Mouse (Mus musculus): ENCODE results near the gene 6430548M08Rik. TPM values are rescaled to one million over a fixed set of nuclear protein-coding genes. Genes with fewer than 3 reads are reported as not detected.

6430548M08Rik gene
- polyA plus RNA-seq, 1 experiment from 2014 or later, result 4.7 TPM

GRCm38 (mm10) chr8:120124261-120124660 is 10.3 kb downstream of the 6430548M08Rik start:
- Histone ChIP-seq H3K4me3 (ENCODE audit: low read depth, low read length) (no peak overlapping the region), H3K9me3 (ENCODE audit: control insufficient read depth, low read length) (no peaks in the 10 kb centered on the region), H3K36me3 (ENCODE audit: control insufficient read depth, insufficient read depth, low read length) (no peaks in the 10 kb centered on the region), H3K27me3 (replicated peaks; ENCODE audit: control insufficient read depth, insufficient read depth, low read length) (no peaks in the 10 kb centered on the region), H3K9ac (ENCODE audit: low read length) (no peak overlapping the region), H3K4me2 (ENCODE audit: low read length) (no peak overlapping the region; the same call in 1 of the 2 replicates), H3K4me1 (replicated peaks; ENCODE audit: control insufficient read depth, insufficient read depth, low read length) (peaks cover 40% of the 10 kb centered on the region), H3K27ac (ENCODE audit: low read depth) (peak overlapping the region; percentile 38; the same call in 1 of the 2 replicates)
- 14% methylated on average over 6 of the region's 6 CpGs for WGBS
- ATAC-seq (replicated peaks; ENCODE audit: low FRiP score, low TSS enrichment, low read depth), result no peak
- peak; percentile 55 for DNase-seq (ENCODE audit: low spot score)

- Histone ChIP-seq H3K9ac (ENCODE audit: low read length) (no peak overlapping the region), H3K36me3 (ENCODE audit: control insufficient read depth, insufficient read depth, low read length) (no peaks in the 10 kb centered on the region), H3K9me3 (ENCODE audit: control insufficient read depth, low read length) (no peaks in the 10 kb centered on the region), H3K27ac (ENCODE audit: low read depth) (peak overlapping the region; percentile 38; the same call in 1 of the 2 replicates), H3K4me2 (ENCODE audit: low read length) (no peak overlapping the region), H3K27me3 (replicated peaks; ENCODE audit: control insufficient read depth, insufficient read depth, low read length) (no peaks in the 10 kb centered on the region), H3K4me3 (ENCODE audit: low read depth, low read length) (no peak overlapping the region), H3K4me1 (replicated peaks; ENCODE audit: control insufficient read depth, insufficient read depth, low read length) (peaks cover 35% of the 10 kb centered on the region)
- ATAC-seq (replicated peaks; ENCODE audit: low FRiP score, low TSS enrichment, low read depth), result no peak
- DNase-seq (ENCODE audit: low spot score), result no peak
- 52% methylated on average over 7 of the region's 7 CpGs for WGBS
These were observed 11.0 kb downstream of the 6430548M08Rik start for GRCm38 (mm10) chr8:120124836-120125389.

GRCm38 (mm10) chr8:120126357-120127161 is 12.6 kb downstream of the 6430548M08Rik start:
- DNase-seq (ENCODE audit: low spot score), result peak; percentile 54
- H3K4me1 ChIP-seq (replicated peaks; ENCODE audit: control insufficient read depth, insufficient read depth, low read length), result peaks cover 35% of the 10 kb centered on the region
- no peak for ATAC-seq (replicated peaks; ENCODE audit: low FRiP score, low TSS enrichment, low read depth)
- no peaks in the 10 kb centered on the region for H3K36me3 ChIP-seq (ENCODE audit: control insufficient read depth, insufficient read depth, low read length)
- no peak overlapping the region for H3K4me2 ChIP-seq (ENCODE audit: low read length)
- H3K4me3 ChIP-seq (ENCODE audit: low read depth, low read length), result no peak overlapping the region
- H3K9ac ChIP-seq (ENCODE audit: low read length), result no peak overlapping the region
- 23% methylated on average over 14 of the region's 14 CpGs for WGBS
- H3K27ac ChIP-seq (ENCODE audit: low read depth), result no peak overlapping the region; the same call in 1 of the 2 replicates
- H3K27me3 ChIP-seq (replicated peaks; ENCODE audit: control insufficient read depth, insufficient read depth, low read length), result no peaks in the 10 kb centered on the region
- no peaks in the 10 kb centered on the region for H3K9me3 ChIP-seq (ENCODE audit: control insufficient read depth, low read length)

- 75% methylated on average over 4 of the region's 4 CpGs for WGBS
- H3K9me3 ChIP-seq (ENCODE audit: control insufficient read depth, low read length), result no peaks in the 10 kb centered on the region
- no peak overlapping the region for H3K4me3 ChIP-seq (ENCODE audit: low read depth, low read length)
- ATAC-seq (replicated peaks; ENCODE audit: low FRiP score, low TSS enrichment, low read depth) (no peak), DNase-seq (ENCODE audit: low spot score) (no peak)
- no peak overlapping the region for H3K9ac ChIP-seq (ENCODE audit: low read length)
- H3K27ac ChIP-seq (ENCODE audit: low read depth), result no peak overlapping the region
- H3K4me2 ChIP-seq (ENCODE audit: low read length), result no peak overlapping the region
- H3K27me3 ChIP-seq (replicated peaks; ENCODE audit: control insufficient read depth, insufficient read depth, low read length), result no peaks in the 10 kb centered on the region
- H3K36me3 ChIP-seq (ENCODE audit: control insufficient read depth, insufficient read depth, low read length), result no peaks in the 10 kb centered on the region
- peaks cover 25% of the 10 kb centered on the region for H3K4me1 ChIP-seq (replicated peaks; ENCODE audit: control insufficient read depth, insufficient read depth, low read length)
These were observed 15.6 kb downstream of the 6430548M08Rik start for GRCm38 (mm10) chr8:120129547-120129946.

- Histone ChIP-seq H3K4me2 (ENCODE audit: low read length) (no peak overlapping the region), H3K4me3 (ENCODE audit: low read depth, low read length) (no peak overlapping the region), H3K27ac (ENCODE audit: low read depth) (no peak overlapping the region), H3K27me3 (replicated peaks; ENCODE audit: control insufficient read depth, insufficient read depth, low read length) (no peaks in the 10 kb centered on the region), H3K36me3 (ENCODE audit: control insufficient read depth, insufficient read depth, low read length) (no peaks in the 10 kb centered on the region), H3K9ac (ENCODE audit: low read length) (no peak overlapping the region), H3K4me1 (replicated peaks; ENCODE audit: control insufficient read depth, insufficient read depth, low read length) (peaks cover 12% of the 10 kb centered on the region), H3K9me3 (ENCODE audit: control insufficient read depth, low read length) (no peaks in the 10 kb centered on the region)
- no peak for DNase-seq (ENCODE audit: low spot score)
- ATAC-seq (replicated peaks; ENCODE audit: low FRiP score, low TSS enrichment, low read depth), result no peak
- WGBS, result 89% methylated on average over 8 of the region's 8 CpGs
These were observed 17.2 kb downstream of the 6430548M08Rik start for GRCm38 (mm10) chr8:120131158-120131557.

GRCm38 (mm10) chr8:120133169-120133568 is 19.2 kb downstream of the 6430548M08Rik start:
- ATAC-seq (replicated peaks; ENCODE audit: low FRiP score, low TSS enrichment, low read depth), result no peak
- no peaks in the 10 kb centered on the region; the same call in 1 of the 2 replicates for H3K4me1 ChIP-seq (replicated peaks; ENCODE audit: control insufficient read depth, insufficient read depth, low read length)
- H3K4me3 ChIP-seq (ENCODE audit: low read depth, low read length), result no peak overlapping the region
- DNase-seq (ENCODE audit: low spot score), result no peak
- no peak overlapping the region for H3K4me2 ChIP-seq (ENCODE audit: low read length)
- no peak overlapping the region for H3K9ac ChIP-seq (ENCODE audit: low read length)
- WGBS, result 84% methylated on average over 7 of the region's 7 CpGs
- no peaks in the 10 kb centered on the region for H3K9me3 ChIP-seq (ENCODE audit: control insufficient read depth, low read length)
- H3K36me3 ChIP-seq (ENCODE audit: control insufficient read depth, insufficient read depth, low read length), result no peaks in the 10 kb centered on the region
- no peak overlapping the region for H3K27ac ChIP-seq (ENCODE audit: low read depth)
- no peaks in the 10 kb centered on the region for H3K27me3 ChIP-seq (replicated peaks; ENCODE audit: control insufficient read depth, insufficient read depth, low read length)

GRCm38 (mm10) chr8:120135687-120136086 is 21.7 kb downstream of the 6430548M08Rik start:
- H3K9me3 ChIP-seq (ENCODE audit: control insufficient read depth, low read length), result no peaks in the 10 kb centered on the region
- DNase-seq (ENCODE audit: low spot score) (no peak), ATAC-seq (replicated peaks; ENCODE audit: low FRiP score, low TSS enrichment, low read depth) (no peak)
- no peak overlapping the region for H3K27ac ChIP-seq (ENCODE audit: low read depth)
- no peaks in the 10 kb centered on the region; the same call in 1 of the 2 replicates for H3K4me1 ChIP-seq (replicated peaks; ENCODE audit: control insufficient read depth, insufficient read depth, low read length)
- no peaks in the 10 kb centered on the region for H3K36me3 ChIP-seq (ENCODE audit: control insufficient read depth, insufficient read depth, low read length)
- no peak overlapping the region for H3K4me3 ChIP-seq (ENCODE audit: low read depth, low read length)
- H3K9ac ChIP-seq (ENCODE audit: low read length), result no peak overlapping the region
- H3K4me2 ChIP-seq (ENCODE audit: low read length), result no peak overlapping the region
- 85% methylated on average over 7 of the region's 7 CpGs for WGBS
- H3K27me3 ChIP-seq (replicated peaks; ENCODE audit: control insufficient read depth, insufficient read depth, low read length), result no peaks in the 10 kb centered on the region

- 65% methylated on average over 7 of the region's 7 CpGs for WGBS
These were observed 22.7 kb downstream of the 6430548M08Rik start for GRCm38 (mm10) chr8:120136618-120137017.

More at GRCm38 (mm10) chr8:120136618-120137017, 22.7 kb downstream of the 6430548M08Rik start:
- Histone ChIP-seq H3K9ac (ENCODE audit: low read length) (no peak overlapping the region), H3K4me1 (replicated peaks; ENCODE audit: control insufficient read depth, insufficient read depth, low read length) (no peaks in the 10 kb centered on the region; the same call in 1 of the 2 replicates), H3K36me3 (ENCODE audit: control insufficient read depth, insufficient read depth, low read length) (no peaks in the 10 kb centered on the region), H3K27me3 (replicated peaks; ENCODE audit: control insufficient read depth, insufficient read depth, low read length) (no peaks in the 10 kb centered on the region), H3K4me2 (ENCODE audit: low read length) (no peak overlapping the region), H3K4me3 (ENCODE audit: low read depth, low read length) (no peak overlapping the region), H3K9me3 (ENCODE audit: control insufficient read depth, low read length) (no peaks in the 10 kb centered on the region), H3K27ac (ENCODE audit: low read depth) (no peak overlapping the region)
- DNase-seq (ENCODE audit: low spot score) (no peak), ATAC-seq (replicated peaks; ENCODE audit: low FRiP score, low TSS enrichment, low read depth) (no peak)
